Mouse (Mus musculus) neural tube, embryonic 14.5 days (tissue): Measurements from ENCODE around the gene Tmem88. TPM values are rescaled to one million over a fixed set of nuclear protein-coding genes. Genes with fewer than 3 reads are reported as not detected.
"Not testable (repeated sequence)": the region's sequence is repeated elsewhere in the genome, so short reads cannot be mapped to it uniquely, and the experiment has no call there.

Experiments used
- ATAC-seq: fragments of 200-750 bp; cut with Nextera tagmentation; 2 replicates; pipeline ENCODE4 v1.8.0; 2017; ENCODE audit warnings: low read depth, mild to moderate bottlenecking, moderate TSS enrichment, moderate library complexity
- H3K27ac ChIP-seq: fragments of 300-500 bp; sonication (generic); 2 replicates; pipeline ENCODE4 v1.5.1; 2014; ENCODE audit warnings: low read depth, mild to moderate bottlenecking, control low read depth, low read length, moderate library complexity, mixed read lengths
- H3K27me3 ChIP-seq: fragments of 300-500 bp; sonication (generic); 2 replicates; pipeline ENCODE4 v1.6.1; 2014; ENCODE audit warnings: low read length; ENCODE audit not compliant: control insufficient read depth, insufficient read depth
- H3K36me3 ChIP-seq: fragments of 300-500 bp; sonication (generic); 2 replicates; pipeline ENCODE4 v1.6.1; 2014; ENCODE audit warnings: low read length, mixed read lengths; ENCODE audit not compliant: control insufficient read depth, insufficient read depth
- H3K4me1 ChIP-seq: fragments of 300-500 bp; sonication (generic); 2 replicates; pipeline ENCODE4 v1.6.1; 2014; ENCODE audit warnings: low read length; ENCODE audit not compliant: control insufficient read depth, insufficient read depth
- H3K4me2 ChIP-seq: fragments of 300-500 bp; sonication (generic); 2 replicates; pipeline ENCODE4 v1.6.1; 2014; ENCODE audit warnings: mild to moderate bottlenecking, low read depth, low read length, control low read depth
- H3K4me3 ChIP-seq: fragments of 300-500 bp; sonication (generic); 2 replicates; pipeline ENCODE4 v1.5.1; 2014; ENCODE audit warnings: low read depth, low read length, control low read depth, mixed read lengths
- H3K9ac ChIP-seq: fragments of 300-500 bp; sonication (generic); replicated peaks from 2 replicates; pipeline ENCODE4 v1.6.1; 2014; ENCODE audit warnings: low read depth, mild to moderate bottlenecking, control low read depth, low read length, mixed read lengths
- H3K9me3 ChIP-seq: fragments of 300-500 bp; sonication (generic); 2 replicates; pipeline ENCODE4 v1.6.1; 2016; ENCODE audit warnings: low read length; ENCODE audit not compliant: control insufficient read depth
- WGBS: fragments of 180-500 bp; shearing (Covaris S2); extraction: QIAGEN DNeasy Blood & Tissue Kit; methylation state at CpG from one replicate; pipeline ENCODE4 v1.1.7; 2014; 5-methylcytosine and 5-hydroxymethylcytosine counted together
- polyA plus RNA-seq: library from polyadenylated mRNA; unstranded; fragments of >200 nt; fragmentation: Nextera tagmentation; extraction: Ambion mirVana; gene quantifications from 2 replicates; pipeline ENCODE4 v1.2.1, GENCODE M21; 2014

Tmem88 gene
- polyA plus RNA-seq, 1 experiment from 2014 or later: 2.3 TPM

DNA sequence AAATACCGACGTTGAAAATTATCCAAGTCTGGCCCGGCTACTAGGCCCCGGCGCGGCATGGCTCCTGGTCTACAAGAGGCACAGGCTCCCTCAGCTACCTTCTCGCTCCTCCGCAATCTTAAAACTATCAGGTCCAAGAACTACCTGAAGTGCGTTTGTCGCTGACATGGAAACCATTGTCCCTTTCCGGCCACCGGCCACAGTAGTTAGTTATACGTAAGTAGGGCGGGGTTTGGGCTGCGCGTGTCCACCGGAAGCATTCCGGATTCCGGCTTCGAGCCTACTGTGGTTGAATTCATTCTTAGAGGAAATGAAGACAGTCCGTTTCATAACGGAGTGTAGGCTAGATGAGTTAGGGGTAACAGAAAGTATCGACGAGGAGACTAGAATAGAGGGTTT lies 2.8 kb downstream of the Tmem88 start, which contains the start of the genes Naa38 and Cyb5d1:
Gene Naa38 (plus strand): TSS at position 253 of the 399 bp plus-strand sequence.
Gene Cyb5d1 (minus strand): TSS at position 397 of the 399 bp plus-strand sequence.
- WGBS: under 1% methylated on average over 20 of the region's 24 CpGs
- not testable (repeated sequence) for H3K36me3 ChIP-seq, H3K27me3 ChIP-seq, H3K9me3 ChIP-seq
- ATAC-seq: peak; percentile 81
- Histone ChIP-seq H3K9ac (peak within 1 kb of the TSS; percentile 78), H3K4me2 (peak within 1 kb of the TSS; percentile 88), H3K4me1 (peaks cover 11% of the 10 kb centered on the region; the same call in 1 of the 2 replicates), H3K4me3 (peak within 1 kb of the TSS; percentile 64), H3K27ac (peak within 1 kb of the TSS; percentile 99)

DNA sequence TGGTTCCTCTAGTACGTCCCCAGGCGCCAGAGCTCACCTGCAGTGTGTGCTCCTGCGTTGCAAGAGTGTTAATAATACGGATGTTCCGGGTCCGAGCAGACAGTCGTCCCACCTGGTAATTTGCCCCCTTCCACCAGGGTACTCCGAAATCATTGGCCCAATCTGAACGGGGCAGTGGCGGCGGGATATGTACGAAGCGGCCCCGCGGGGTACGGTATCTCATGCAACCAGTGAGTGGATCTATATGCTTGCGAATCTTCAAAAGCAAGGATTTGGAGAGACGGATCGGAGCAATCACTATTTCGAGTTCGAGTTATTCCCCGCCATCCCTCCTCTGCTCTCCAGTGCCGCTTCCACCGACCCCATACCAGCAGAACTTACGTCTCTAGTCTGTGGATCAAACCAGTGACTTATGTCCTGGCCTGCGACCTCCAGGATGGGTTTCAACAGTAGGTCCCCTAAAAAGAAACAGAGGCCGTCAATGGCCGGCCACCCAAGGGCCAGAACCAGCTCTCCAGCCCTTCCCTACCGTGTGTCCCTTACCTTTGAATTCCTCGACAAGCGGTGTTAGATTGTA lies 3.4 kb downstream of the Tmem88 start:
- H3K4me2 ChIP-seq: peak overlapping the region; percentile 88
- H3K4me3 ChIP-seq: peak overlapping the region; percentile 64
- H3K9ac ChIP-seq: peak overlapping the region; percentile 78
- 2% methylated on average over 31 of the region's 31 CpGs for WGBS
- H3K27me3 ChIP-seq, H3K36me3 ChIP-seq, H3K9me3 ChIP-seq, ATAC-seq: not testable (repeated sequence)
- H3K4me1 ChIP-seq: peaks cover 11% of the 10 kb centered on the region; the same call in 1 of the 2 replicates
- peak overlapping the region; percentile 99; the same call in 1 of the 2 replicates for H3K27ac ChIP-seq

DNA sequence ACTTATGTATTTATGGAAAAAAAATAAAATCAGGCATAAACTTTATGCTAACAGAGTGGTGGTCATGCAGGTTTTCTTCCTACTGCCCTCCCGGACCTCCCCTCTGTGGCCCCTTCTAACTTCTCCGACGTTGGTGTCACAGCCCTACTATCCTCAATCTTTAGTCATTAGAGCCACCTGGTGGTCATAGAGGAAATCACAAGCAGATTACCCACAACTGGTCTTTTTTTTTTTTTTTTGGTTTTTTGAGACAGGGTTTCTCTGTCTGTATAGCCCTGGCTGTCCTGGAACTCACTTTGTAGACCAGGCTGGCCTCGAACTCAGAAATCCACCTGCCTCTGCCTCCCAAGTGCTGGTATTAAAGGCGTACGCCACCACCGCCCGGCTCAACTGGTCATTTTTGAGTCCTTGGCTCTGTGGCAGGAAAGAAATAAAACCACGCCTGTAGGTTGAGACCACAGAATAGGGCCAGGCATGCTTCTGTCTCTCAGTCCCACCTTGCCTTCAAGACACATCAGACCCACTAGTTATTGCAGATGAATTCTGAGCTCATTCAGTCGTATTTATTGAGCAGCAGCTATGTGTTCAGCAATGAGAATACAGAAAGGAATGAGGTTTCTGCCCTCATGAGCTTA lies 7.5 kb downstream of the Tmem88 start:
- H3K36me3 ChIP-seq: no peaks in the 10 kb centered on the region
- H3K27ac ChIP-seq: no peak overlapping the region
- no peak overlapping the region for H3K9ac ChIP-seq
- peak; percentile 50; the same call in 1 of the 2 replicates for ATAC-seq
- no peaks in the 10 kb centered on the region for H3K27me3 ChIP-seq
- no peak overlapping the region for H3K4me2 ChIP-seq
- H3K9me3 ChIP-seq: no peaks in the 10 kb centered on the region
- H3K4me1 ChIP-seq: peaks cover 5% of the 10 kb centered on the region; the same call in 1 of the 2 replicates
- WGBS: 52% methylated on average over 10 of the region's 10 CpGs
- H3K4me3 ChIP-seq: no peak overlapping the region

DNA sequence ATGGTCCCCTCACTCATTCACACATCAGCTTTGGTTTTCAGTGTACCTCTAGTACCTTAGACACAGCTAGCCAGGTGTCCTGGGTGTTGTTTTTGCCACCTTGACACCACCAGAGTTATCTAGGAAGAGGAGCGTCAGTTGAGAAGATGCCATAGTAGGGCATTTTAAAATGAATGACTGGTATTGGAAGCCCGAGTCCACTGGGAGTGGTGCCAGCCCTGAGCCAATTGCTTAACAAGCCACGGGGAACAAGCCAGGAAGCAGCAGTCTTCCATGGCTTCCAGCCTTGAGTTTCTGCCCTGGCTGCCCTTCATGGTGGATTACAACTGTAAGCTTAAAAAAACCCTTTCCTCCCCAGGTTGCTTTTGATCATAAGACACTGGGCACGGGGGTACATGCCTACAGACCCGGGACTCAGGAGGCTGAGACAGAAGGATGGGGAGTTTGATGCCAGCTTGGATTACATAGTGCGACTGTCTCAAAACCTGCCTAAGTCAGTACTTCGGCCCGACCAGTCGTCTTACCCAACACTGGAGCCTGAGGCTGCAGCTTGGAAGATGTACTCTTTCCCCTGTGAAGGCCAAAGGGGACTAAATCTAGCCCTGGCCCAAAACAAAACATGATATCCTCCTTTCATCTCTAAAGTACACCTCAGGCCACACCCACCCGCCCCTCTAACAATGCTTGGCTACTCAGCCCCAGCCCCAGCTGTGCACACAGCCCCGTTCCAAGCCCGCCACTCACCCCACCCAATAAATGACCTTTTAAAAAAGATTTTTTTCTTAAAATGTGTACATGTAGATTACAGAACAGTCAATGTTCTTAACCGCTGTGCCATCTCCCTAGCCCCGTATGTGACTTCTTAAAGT lies 8.3 kb downstream of the Tmem88 start:
- no peaks in the 10 kb centered on the region for H3K27me3 ChIP-seq
- H3K4me1 ChIP-seq: peaks cover 5% of the 10 kb centered on the region; the same call in 1 of the 2 replicates
- H3K9ac ChIP-seq: no peak overlapping the region
- H3K9me3 ChIP-seq: no peaks in the 10 kb centered on the region
- ATAC-seq: no peak; the same call in 1 of the 2 replicates
- no peaks in the 10 kb centered on the region for H3K36me3 ChIP-seq
- no peak overlapping the region for H3K27ac ChIP-seq
- no peak overlapping the region for H3K4me3 ChIP-seq
- 64% methylated on average over 14 of the region's 14 CpGs for WGBS
- no peak overlapping the region for H3K4me2 ChIP-seq

DNA sequence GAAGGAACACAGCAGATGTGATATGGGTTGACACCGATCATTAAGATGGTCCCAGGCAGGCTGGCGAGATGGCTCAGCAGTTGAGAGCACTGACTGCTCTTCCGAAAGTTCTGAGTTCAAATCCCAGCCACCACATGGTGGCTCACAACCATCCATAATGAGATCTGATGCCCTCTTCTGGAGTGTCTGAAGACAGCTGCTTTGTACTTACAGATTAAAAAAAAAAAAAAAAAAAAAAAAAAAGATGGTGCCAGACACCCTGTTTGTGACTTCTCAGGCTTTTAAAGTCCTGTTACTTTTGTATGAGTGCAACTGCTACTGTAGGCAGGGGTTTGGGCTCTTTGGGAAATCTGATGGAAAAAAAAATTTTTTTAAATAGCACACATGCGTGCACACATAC lies 9.4 kb downstream of the Tmem88 start:
- Histone ChIP-seq H3K36me3 (no peaks in the 10 kb centered on the region), H3K4me3 (no peak overlapping the region), H3K27me3 (no peaks in the 10 kb centered on the region), H3K9me3 (no peaks in the 10 kb centered on the region), H3K4me2 (no peak overlapping the region), H3K4me1 (no peaks in the 10 kb centered on the region), H3K27ac (no peak overlapping the region), H3K9ac (no peak overlapping the region)
- no peak for ATAC-seq
- WGBS: 97% methylated on average over 4 of the region's 4 CpGs

DNA sequence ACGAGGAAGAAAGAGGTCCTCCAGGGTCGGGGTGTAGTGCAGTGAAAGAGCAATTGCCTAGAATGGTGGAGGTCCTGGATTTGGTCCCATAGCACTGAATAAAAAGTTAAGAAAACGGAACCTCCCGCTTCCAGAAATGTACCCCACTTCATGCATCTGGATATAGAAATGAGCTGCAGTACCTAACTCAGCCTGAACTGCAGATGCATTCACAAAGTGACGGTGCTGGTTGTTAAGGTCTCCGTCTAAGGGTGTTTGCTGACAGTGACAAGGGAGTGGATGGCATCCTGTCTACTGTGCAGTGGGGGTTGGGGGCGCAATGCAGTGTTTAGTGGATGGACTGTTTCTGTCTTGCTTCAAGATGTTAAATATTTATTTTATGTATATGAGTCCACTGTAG lies 11.3 kb downstream of the Tmem88 start:
- H3K36me3 ChIP-seq: no peaks in the 10 kb centered on the region
- no peak for ATAC-seq
- no peaks in the 10 kb centered on the region for H3K27me3 ChIP-seq
- H3K4me1 ChIP-seq: no peaks in the 10 kb centered on the region
- 85% methylated on average over 7 of the region's 7 CpGs for WGBS
- no peak overlapping the region for H3K4me3 ChIP-seq
- no peak overlapping the region for H3K27ac ChIP-seq
- no peaks in the 10 kb centered on the region for H3K9me3 ChIP-seq
- no peak overlapping the region for H3K9ac ChIP-seq
- H3K4me2 ChIP-seq: no peak overlapping the region

DNA sequence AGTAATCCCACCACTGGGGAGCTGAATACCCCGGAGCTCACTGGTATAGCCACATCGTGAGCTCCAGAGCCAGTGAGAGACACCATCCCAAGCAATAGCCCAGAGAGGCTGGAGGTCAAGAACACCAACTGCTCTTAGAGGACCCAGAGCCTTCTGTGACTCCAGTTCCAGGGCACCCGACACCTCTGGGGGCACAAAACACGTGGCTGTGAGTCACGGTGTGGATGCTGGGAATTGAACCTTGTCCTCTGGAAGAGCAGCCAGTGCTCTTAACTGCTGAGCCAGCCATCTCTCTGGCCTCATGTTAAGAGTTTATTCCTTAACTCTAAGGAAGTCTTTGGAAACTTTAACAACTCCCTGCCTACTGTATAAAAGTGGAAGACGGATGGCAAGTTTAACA lies 13.1 kb downstream of the Tmem88 start:
- Histone ChIP-seq H3K36me3 (no peaks in the 10 kb centered on the region), H3K4me2 (no peak overlapping the region), H3K27ac (no peak overlapping the region), H3K9ac (no peak overlapping the region), H3K4me1 (no peaks in the 10 kb centered on the region), H3K9me3 (no peaks in the 10 kb centered on the region), H3K27me3 (no peaks in the 10 kb centered on the region), H3K4me3 (no peak overlapping the region)
- WGBS: 81% methylated on average over 6 of the region's 6 CpGs
- no peak for ATAC-seq

DNA sequence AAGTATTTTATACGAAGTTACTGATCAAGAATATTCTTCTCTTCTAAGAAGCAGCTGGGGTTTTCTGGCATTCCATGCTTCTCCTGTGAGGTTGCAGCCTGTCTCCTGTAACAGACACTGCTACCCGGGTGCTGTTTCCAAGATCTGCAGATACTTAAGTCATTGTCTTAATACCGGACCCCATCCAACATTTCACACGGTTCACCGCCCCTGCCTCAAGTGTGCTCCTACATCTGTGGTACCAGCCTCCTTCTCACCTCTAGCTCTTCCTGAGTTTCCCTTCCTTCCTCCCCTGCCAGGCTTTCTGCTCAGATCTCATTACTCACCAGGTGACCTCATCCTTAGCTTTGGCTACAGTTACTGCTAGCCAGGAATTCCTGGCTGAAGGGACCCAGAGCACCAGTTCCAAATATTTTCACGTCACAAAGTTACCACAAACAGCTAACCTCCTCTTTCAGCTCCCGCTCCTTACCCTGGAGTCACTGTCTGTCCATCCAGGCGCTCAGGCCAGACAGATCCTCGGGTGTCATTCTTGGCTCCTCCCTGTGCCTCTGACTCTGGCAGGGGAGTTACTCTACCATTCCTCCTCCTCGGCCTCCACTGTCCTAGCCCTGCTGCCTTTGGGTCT lies 15.4 kb downstream of the Tmem88 start:
- no peaks in the 10 kb centered on the region for H3K9me3 ChIP-seq
- H3K9ac ChIP-seq: no peak overlapping the region
- H3K36me3 ChIP-seq: no peaks in the 10 kb centered on the region
- H3K4me3 ChIP-seq: no peak overlapping the region
- no peak for ATAC-seq
- no peaks in the 10 kb centered on the region for H3K27me3 ChIP-seq
- H3K4me2 ChIP-seq: no peak overlapping the region
- no peaks in the 10 kb centered on the region for H3K4me1 ChIP-seq
- H3K27ac ChIP-seq: no peak overlapping the region
- WGBS: 69% methylated on average over 10 of the region's 10 CpGs
